Mouse (Mus musculus) stomach, postnatal 0 days (tissue): ENCODE results near the gene Ascc1. TPM values are rescaled to one million over a fixed set of nuclear protein-coding genes. Genes with fewer than 3 reads are reported as not detected.
A peak's percentile ranks its signal among the peaks of the same experiment; 100 is the strongest.

Experiments used
- ATAC-seq: fragments of 200-750 bp; cut with Nextera tagmentation; 2 replicates; pipeline ENCODE4 v1.8.0; 2017; ENCODE audit not compliant: low FRiP score, low TSS enrichment
- DNase-seq: peaks from one replicate; pipeline ENCODE4 v3.0.0-alpha.2; 2016; ENCODE audit warnings: low spot score
- H3K27ac ChIP-seq: fragments of 300-500 bp; sonication (generic); replicated peaks from 2 replicates; pipeline ENCODE4 v1.5.1; 2014; ENCODE audit warnings: mild to moderate bottlenecking, control low read depth
- H3K27me3 ChIP-seq: fragments of 300-500 bp; sonication (generic); 2 replicates; pipeline ENCODE4 v1.6.1; 2014; ENCODE audit warnings: low read length; ENCODE audit not compliant: control insufficient read depth, insufficient read depth
- H3K36me3 ChIP-seq: fragments of 300-500 bp; sonication (generic); 2 replicates; pipeline ENCODE4 v1.6.1; 2014; ENCODE audit warnings: low read length, mixed read lengths; ENCODE audit not compliant: control insufficient read depth, insufficient read depth
- H3K4me1 ChIP-seq: fragments of 300-500 bp; sonication (generic); replicated peaks from 2 replicates; pipeline ENCODE4 v1.6.1; 2014; ENCODE audit warnings: antibody characterized with exemption; ENCODE audit not compliant: control insufficient read depth, insufficient read depth
- H3K4me2 ChIP-seq: fragments of 300-500 bp; sonication (generic); replicated peaks from 2 replicates; pipeline ENCODE4 v1.6.1; 2014; ENCODE audit warnings: low read depth, mild to moderate bottlenecking, control low read depth, moderate library complexity
- H3K4me3 ChIP-seq: fragments of 300-500 bp; sonication (generic); 2 replicates; pipeline ENCODE4 v1.5.1; 2014; ENCODE audit warnings: low read depth, low read length, control low read depth
- H3K9ac ChIP-seq: fragments of 300-500 bp; sonication (generic); 2 replicates; pipeline ENCODE4 v1.6.1; 2014; ENCODE audit warnings: mild to moderate bottlenecking, low read length, control low read depth, mixed read lengths
- H3K9me3 ChIP-seq: fragments of 300-500 bp; sonication (generic); 2 replicates; pipeline ENCODE4 v1.6.1; 2016; ENCODE audit warnings: low read length; ENCODE audit not compliant: control insufficient read depth
- CTCF ChIP-seq: IDR thresholded peaks from 2 replicates; pipeline ENCODE4 v1.5.1; 2016; ENCODE audit warnings: antibody characterized with exemption, low read depth, mild to moderate bottlenecking, moderate library complexity
- EP300 ChIP-seq: optimal IDR thresholded peaks from 2 replicates; pipeline ENCODE3; 2016; ENCODE audit warnings: antibody characterized with exemption
- WGBS: fragments of 180-500 bp; shearing (Covaris S2); extraction: QIAGEN DNeasy Blood & Tissue Kit; methylation state at CpG from one replicate; pipeline ENCODE4 v1.1.7; 2014; 5-methylcytosine and 5-hydroxymethylcytosine counted together
- polyA plus RNA-seq: library from polyadenylated mRNA; unstranded; fragments of >200 nt; fragmentation: Nextera tagmentation; extraction: Ambion mirVana; gene quantifications from 2 replicates; pipeline ENCODE4 v1.2.1, GENCODE M21; 2015

Gene Ascc1
- polyA plus RNA-seq, 1 experiment from 2014 or later: 29.0 TPM

GRCm38 (mm10) chr10:60009115-60009514 is 6.5 kb downstream of the Ascc1 start:
- ATAC-seq: no peak
- no peak overlapping the region for H3K9ac ChIP-seq
- H3K4me2 ChIP-seq: no peak overlapping the region

GRCm38 (mm10) chr10:60016223-60016622 is 13.6 kb downstream of the Ascc1 start:
- no peaks in the 10 kb centered on the region for H3K27me3 ChIP-seq
- H3K4me1 ChIP-seq: no peaks in the 10 kb centered on the region
- no peak overlapping the region for H3K4me2 ChIP-seq
- no peak overlapping the region for H3K27ac ChIP-seq
- ATAC-seq (no peak), DNase-seq (no peak)
- no peak overlapping the region for H3K4me3 ChIP-seq
- H3K9me3 ChIP-seq: no peaks in the 10 kb centered on the region
- 0 out of 2 replicates have a peak, but pooled peaks cover 7% of the 10 kb centered on the region for H3K36me3 ChIP-seq
- H3K9ac ChIP-seq: no peak overlapping the region
- 88% methylated on average over 6 of the region's 6 CpGs for WGBS
- TF ChIP-seq EP300 (no peak), CTCF (no peak)

More at GRCm38 (mm10) chr10:60009115-60009514, 6.5 kb downstream of the Ascc1 start:
- no peak for DNase-seq
- no peaks in the 10 kb centered on the region for H3K27me3 ChIP-seq
- H3K27ac ChIP-seq: no peak overlapping the region
- 43% methylated on average over 3 of the region's 3 CpGs for WGBS
- H3K4me1 ChIP-seq: no peaks in the 10 kb centered on the region
- H3K4me3 ChIP-seq: no peak overlapping the region
- peaks cover 13% of the 10 kb centered on the region for H3K36me3 ChIP-seq
- TF ChIP-seq EP300 (no peak), CTCF (no peak)
- no peaks in the 10 kb centered on the region for H3K9me3 ChIP-seq

- no peak for TF ChIP-seq EP300
- TF ChIP-seq CTCF: peak; percentile 36
- H3K27me3 ChIP-seq: no peaks in the 10 kb centered on the region
- H3K9me3 ChIP-seq: no peaks in the 10 kb centered on the region
- no peaks in the 10 kb centered on the region for H3K4me1 ChIP-seq
- no peak overlapping the region for H3K4me3 ChIP-seq
- no peak overlapping the region for H3K27ac ChIP-seq
- no peak for DNase-seq
- WGBS: 68% methylated on average over 2 of the region's 2 CpGs
- H3K36me3 ChIP-seq: 0 out of 2 replicates have a peak, but pooled peaks cover 3% of the 10 kb centered on the region
- H3K9ac ChIP-seq: no peak overlapping the region
- ATAC-seq: no peak
- H3K4me2 ChIP-seq: no peak overlapping the region
These were observed 16.7 kb downstream of the Ascc1 start for GRCm38 (mm10) chr10:60019299-60019698.

GRCm38 (mm10) chr10:60023751-60024150 is 21.1 kb downstream of the Ascc1 start:
- no peak for ATAC-seq

GRCm38 (mm10) chr10:60026759-60027395 is 24.3 kb downstream of the Ascc1 start:
- WGBS: 41% methylated on average over 13 of the region's 13 CpGs
- H3K4me3 ChIP-seq: no peak overlapping the region
- no peaks in the 10 kb centered on the region for H3K27me3 ChIP-seq
- peaks cover 2% of the 10 kb centered on the region for H3K4me1 ChIP-seq
- DNase-seq: no peak
- H3K9me3 ChIP-seq: no peaks in the 10 kb centered on the region
- no peak overlapping the region for H3K9ac ChIP-seq
- TF ChIP-seq CTCF (no peak), EP300 (no peak)
- H3K27ac ChIP-seq: peak overlapping the region; percentile 81
- H3K36me3 ChIP-seq: no peaks in the 10 kb centered on the region
- no peak for ATAC-seq
- H3K4me2 ChIP-seq: peak overlapping the region; percentile 14; the same call in 1 of the 2 replicates

More at GRCm38 (mm10) chr10:60023751-60024150, 21.1 kb downstream of the Ascc1 start:
- no peak for TF ChIP-seq EP300
- WGBS: 83% methylated on average over 1 of the region's 1 CpGs
- Histone ChIP-seq H3K36me3 (no peaks in the 10 kb centered on the region), H3K27ac (no peak overlapping the region), H3K27me3 (no peaks in the 10 kb centered on the region), H3K4me1 (peaks cover 2% of the 10 kb centered on the region), H3K4me2 (no peak overlapping the region), H3K4me3 (no peak overlapping the region), H3K9me3 (no peaks in the 10 kb centered on the region), H3K9ac (no peak overlapping the region)
- DNase-seq: no peak

GRCm38 (mm10) chr10:60027619-60028084 is 25.0 kb downstream of the Ascc1 start:
- Histone ChIP-seq H3K4me1 (peaks cover 2% of the 10 kb centered on the region), H3K9me3 (no peaks in the 10 kb centered on the region), H3K36me3 (no peaks in the 10 kb centered on the region), H3K27ac (peak overlapping the region; percentile 81), H3K4me3 (no peak overlapping the region), H3K9ac (no peak overlapping the region), H3K4me2 (no peak overlapping the region), H3K27me3 (no peaks in the 10 kb centered on the region)
- TF ChIP-seq CTCF: no peak
- no peak for TF ChIP-seq EP300
- ATAC-seq (peak; percentile 90), DNase-seq (peak; percentile 23)
- WGBS: 14% methylated on average over 2 of the region's 2 CpGs
